Mouse (Mus musculus) small intestine, adult 2 months (tissue): ENCODE results near the gene Ipo4.
A peak's percentile ranks its signal among the peaks of the same experiment; 100 is the strongest.

Experiments used
- CTCF ChIP-seq: fragments of 200-500 bp; IDR thresholded peaks from 2 replicates; pipeline ENCODE4 v1.5.1; 2012; ENCODE audit warnings: low read depth, mild to moderate bottlenecking, control low read depth, inconsistent platforms, low read length, moderate library complexity, mixed read lengths; ENCODE audit not compliant: insufficient replicate concordance, insufficient read length; ENCODE audit errors: extremely low read depth
- POLR2A ChIP-seq: fragments of 200-500 bp; IDR thresholded peaks from 2 replicates; pipeline ENCODE4 v1.6.1; 2012; ENCODE audit warnings: low read depth, mild to moderate bottlenecking, control low read depth, inconsistent platforms, low read length, moderate library complexity

DNA sequence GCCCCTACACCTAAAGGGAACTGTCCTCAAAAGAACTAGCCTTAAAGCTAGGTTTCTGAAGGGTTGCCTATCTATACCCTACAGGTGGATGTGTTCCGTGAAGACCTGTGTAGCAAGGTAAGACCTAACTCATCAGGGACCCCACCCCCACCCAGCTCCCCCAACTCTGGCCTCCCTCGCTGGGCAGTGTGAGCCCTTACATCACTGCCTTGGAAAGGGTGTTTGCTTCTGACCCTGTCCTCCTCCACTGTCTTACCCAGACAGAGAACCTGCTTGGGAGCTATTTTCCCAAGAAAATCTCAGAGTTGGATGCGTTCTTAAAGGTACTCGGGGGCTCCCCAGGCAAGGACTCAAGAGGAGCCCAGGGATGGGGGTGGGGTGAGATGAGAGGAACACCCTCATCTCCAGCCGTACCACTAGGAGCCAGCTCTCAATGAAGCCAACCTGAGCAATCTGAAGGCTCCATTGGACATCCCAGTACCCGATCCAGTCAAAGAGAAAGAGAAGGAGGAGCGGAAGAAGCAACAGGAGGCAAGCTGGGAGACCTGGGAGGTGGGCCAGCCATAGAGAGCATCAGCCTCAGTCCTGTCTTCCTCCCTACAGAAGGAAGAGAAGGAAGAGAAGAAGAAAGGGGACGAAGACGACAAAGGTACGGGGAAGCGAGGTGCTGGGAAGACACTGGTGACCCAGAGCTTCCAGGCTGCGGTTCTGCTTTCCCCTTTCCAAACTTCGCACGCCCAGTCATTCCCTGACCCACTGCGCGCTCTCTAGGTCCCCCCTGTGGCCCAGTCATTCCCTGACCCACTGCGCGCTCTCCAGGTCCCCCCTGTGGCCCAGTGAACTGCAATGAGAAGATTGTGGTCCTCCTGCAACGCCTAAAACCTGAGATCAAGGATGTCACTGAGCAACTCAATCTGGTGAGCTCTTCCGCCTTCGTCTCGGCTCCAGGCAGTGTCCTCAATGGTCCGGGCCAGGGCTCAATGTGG lies 56.0 kb downstream of the Ipo4 start:
- TF ChIP-seq CTCF (0 out of 2 replicates have a peak, but pooled peaks have one; percentile 5), POLR2A (no peak)
